Mouse (Mus musculus): Measurements from ENCODE around the gene Ercc6l. TPM values are rescaled to one million over a fixed set of nuclear protein-coding genes. Genes with fewer than 3 reads are reported as not detected.
A peak's percentile ranks its signal among the peaks of the same experiment; 100 is the strongest.
"Not testable (repeated sequence)": the region's sequence is repeated elsewhere in the genome, so short reads cannot be mapped to it uniquely, and the experiment has no call there.

The Ercc6l gene
- polyA plus RNA-seq, 1 experiment, result 0.20 TPM

DNA sequence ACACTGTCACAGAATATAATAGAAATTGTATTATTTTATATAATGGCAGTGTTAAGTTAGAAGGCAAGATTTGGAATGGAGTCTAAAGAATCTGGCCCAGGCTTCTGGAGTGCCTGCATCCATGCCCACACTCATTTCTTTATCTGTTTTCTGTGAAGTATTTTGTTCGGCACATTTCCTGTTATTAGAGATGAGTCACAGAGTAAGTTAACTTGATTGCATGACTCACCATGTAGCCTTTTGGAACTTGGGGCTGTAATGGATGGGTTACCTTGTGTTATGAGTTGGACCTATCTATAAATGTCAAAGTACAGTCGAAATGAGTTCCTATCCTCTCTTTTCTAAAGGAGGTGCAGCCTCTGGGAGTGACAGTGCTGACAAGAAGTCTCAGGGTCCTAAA is 35.6 kb downstream of the Ercc6l start:
- TF ChIP-seq POLR2A (IDR thresholded peaks at IDR 0.05; ENCODE audit: borderline replicate concordance, extremely low read depth, low read depth, low read length) (no peak), CTCF (IDR thresholded peaks at IDR 0.05; ENCODE audit: insufficient read depth, low read length) (no peak)
- no peak for DNase-seq
- Histone ChIP-seq H3K4me3 (replicated peaks; ENCODE audit: extremely low read depth, low read depth, low read length) (no peak overlapping the region), H3K4me1 (ENCODE audit: control insufficient read depth, insufficient read depth, low read length) (peaks cover 2% of the 10 kb centered on the region; the same call in 1 of the 2 replicates)
- 61% methylated on average over 2 of the region's 2 CpGs for whole genome bisulfite sequencing

DNA sequence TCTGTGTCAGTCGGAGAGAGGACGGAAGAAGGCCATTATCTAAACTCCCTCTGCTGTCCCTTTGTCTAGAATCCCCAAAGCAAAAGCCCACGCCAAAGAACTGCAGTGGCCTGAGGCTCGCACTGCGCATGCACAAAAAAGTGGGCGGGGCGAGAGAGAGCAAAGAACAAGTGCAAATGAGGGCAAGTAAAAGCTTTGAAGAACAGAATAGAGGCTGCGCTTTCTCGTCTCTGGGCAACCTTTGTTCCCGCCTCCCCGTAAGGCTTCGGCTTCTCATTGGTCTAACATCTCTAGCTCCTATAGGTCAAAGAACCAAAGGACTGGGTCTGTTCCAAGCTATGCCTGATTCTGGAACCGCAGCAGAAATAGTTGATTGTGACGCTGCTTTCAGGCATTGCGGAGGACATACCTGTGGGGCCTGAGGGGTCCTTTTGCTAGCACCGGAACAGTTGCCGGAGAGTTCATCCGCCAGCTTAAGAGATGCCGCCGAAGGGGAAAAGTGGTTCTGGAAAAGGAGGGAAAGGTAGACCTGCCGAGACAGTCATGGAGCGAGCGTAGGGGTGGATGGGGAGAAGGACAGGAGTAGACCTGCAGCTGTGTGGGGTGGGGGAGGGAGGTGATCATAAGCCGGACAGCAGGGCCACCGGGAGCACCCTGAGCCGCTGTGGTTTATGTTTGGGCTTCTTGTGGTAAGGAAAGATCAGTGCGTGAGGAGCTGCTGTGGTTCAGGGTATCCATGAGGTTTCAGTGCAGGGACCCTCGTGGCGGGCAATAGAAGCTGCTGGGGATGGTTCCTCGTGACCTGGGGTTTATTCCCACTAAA is 37.6 kb downstream of the Ercc6l start, which contains the start of gene Pin4:
Gene Pin4, plus strand, starts transcription at position 406 of the 823 bp plus-strand sequence.
- peaks cover 2% of the 10 kb centered on the region; the same call in 1 of the 2 replicates for H3K4me1 ChIP-seq (ENCODE audit: control insufficient read depth, insufficient read depth, low read length)
- H3K4me3 ChIP-seq (replicated peaks; ENCODE audit: extremely low read depth, low read depth, low read length), result peak within 1 kb of the TSS; percentile 97
- peak; percentile 84 for DNase-seq
- 21% methylated on average over 30 of the region's 30 CpGs for WGBS
- TF ChIP-seq CTCF (IDR thresholded peaks at IDR 0.05; ENCODE audit: insufficient read depth, low read length), result no peak
- peak; percentile 35; the same call in 1 of the 2 replicates for TF ChIP-seq POLR2A (IDR thresholded peaks at IDR 0.05; ENCODE audit: borderline replicate concordance, extremely low read depth, low read depth, low read length)

- no peak overlapping the region for H3K4me3 ChIP-seq (replicated peaks; ENCODE audit: extremely low read depth, low read depth, low read length)
- TF ChIP-seq POLR2A (IDR thresholded peaks at IDR 0.05; ENCODE audit: borderline replicate concordance, extremely low read depth, low read depth, low read length) (no peak), CTCF (IDR thresholded peaks at IDR 0.05; ENCODE audit: insufficient read depth, low read length) (no peak)
- 44% methylated on average over 4 of the region's 4 CpGs for WGBS
These were observed 41.2 kb downstream of the Ercc6l start for GRCm38 (mm10) chrX:102115676-102116075.

DNA sequence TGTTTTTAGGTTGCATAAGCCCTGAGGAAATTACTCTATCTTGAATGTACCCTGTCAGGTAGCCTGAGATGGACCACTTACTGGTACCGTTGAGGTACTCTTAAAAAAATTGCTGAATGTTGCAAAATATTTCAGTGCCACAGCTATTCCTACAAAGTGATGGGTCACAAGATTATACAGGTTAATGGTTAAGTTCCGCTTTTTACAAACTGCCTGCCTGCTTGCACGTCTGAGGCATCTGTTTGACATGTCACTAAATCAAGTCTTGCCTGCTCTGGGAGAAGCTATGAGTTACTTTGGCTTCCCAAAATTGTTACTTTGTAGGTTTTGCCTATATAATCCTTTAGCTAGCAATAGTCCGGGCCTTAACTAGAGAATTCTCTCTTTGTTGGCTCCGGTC is 47.5 kb downstream of the Ercc6l start:
- H3K4me3 ChIP-seq (replicated peaks; ENCODE audit: extremely low read depth, low read depth, low read length); DNase-seq; H3K4me1 ChIP-seq (ENCODE audit: control insufficient read depth, insufficient read depth, low read length): not testable (repeated sequence)
- WGBS, result 73% methylated on average over 5 of the region's 5 CpGs

More at GRCm38 (mm10) chrX:102115676-102116075, 41.2 kb downstream of the Ercc6l start:
- H3K4me1 ChIP-seq (ENCODE audit: control insufficient read depth, insufficient read depth, low read length), result peaks cover 2% of the 10 kb centered on the region; the same call in 1 of the 2 replicates
- no peak for DNase-seq

- WGBS, result 61% methylated on average over 2 of the region's 2 CpGs
- DNase-seq; H3K4me1 ChIP-seq (ENCODE audit: control insufficient read depth, insufficient read depth, low read length); H3K4me3 ChIP-seq (replicated peaks; ENCODE audit: extremely low read depth, low read depth, low read length): not testable (repeated sequence)
These were observed 53.1 kb downstream of the Ercc6l start for GRCm38 (mm10) chrX:102103830-102104229.

GRCm38 (mm10) chrX:102101886-102102285 is 55.0 kb downstream of the Ercc6l start:
- Histone ChIP-seq H3K4me1 (ENCODE audit: control insufficient read depth, insufficient read depth, low read length) (no peaks in the 10 kb centered on the region), H3K4me3 (replicated peaks; ENCODE audit: extremely low read depth, low read depth, low read length) (no peak overlapping the region)
- DNase-seq, result no peak
- no peak for TF ChIP-seq POLR2A (IDR thresholded peaks at IDR 0.05; ENCODE audit: borderline replicate concordance, extremely low read depth, low read depth, low read length)
- no peak for TF ChIP-seq CTCF (IDR thresholded peaks at IDR 0.05; ENCODE audit: insufficient read depth, low read length)
- WGBS, result 67% methylated on average over 7 of the region's 7 CpGs

- H3K4me1 ChIP-seq (ENCODE audit: control insufficient read depth, insufficient read depth, low read length), result peaks cover 2% of the 10 kb centered on the region; the same call in 1 of the 2 replicates
- no peak overlapping the region for H3K4me3 ChIP-seq (replicated peaks; ENCODE audit: extremely low read depth, low read depth, low read length)
- TF ChIP-seq CTCF (IDR thresholded peaks at IDR 0.05; ENCODE audit: insufficient read depth, low read length), result no peak
- no peak for TF ChIP-seq POLR2A (IDR thresholded peaks at IDR 0.05; ENCODE audit: borderline replicate concordance, extremely low read depth, low read depth, low read length)
- DNase-seq, result no peak
- 67% methylated on average over 7 of the region's 7 CpGs for WGBS
These were observed 62.4 kb downstream of the Ercc6l start for GRCm38 (mm10) chrX:102094381-102094904.

Other genes with a start within 250 kb of the Ercc6l start
- gene Rtl5, start 85.8 kb downstream of the Ercc6l start, polyA plus RNA-seq (2012; rRNA removed), result 5.3 and 6.8 TPM in 2 replicates
- 0.96 and 1.1 TPM in 2 replicates for gene Pin4, start 37.6 kb downstream of the Ercc6l start, polyA plus RNA-seq (2012; rRNA removed)
- gene Rps4x, start 32.3 kb upstream of the Ercc6l start, polyA plus RNA-seq (2012; rRNA removed), result 278 and 471 TPM in 2 replicates
- gene Cited1, start 95.1 kb upstream of the Ercc6l start, polyA plus RNA-seq (2012; rRNA removed), result 0.40 and 0.59 TPM in 2 replicates

All from lung, adult 2 months (tissue).